Mouse (Mus musculus) embryo, embryonic 10 days (tissue): ENCODE measurements around the gene Fn3krp.

Source experiments
- DNase-seq: peaks from one replicate; pipeline ENCODE4 v3.0.0-alpha.2; 2015; ENCODE audit warnings: low spot score

Fn3krp gene

DNA sequence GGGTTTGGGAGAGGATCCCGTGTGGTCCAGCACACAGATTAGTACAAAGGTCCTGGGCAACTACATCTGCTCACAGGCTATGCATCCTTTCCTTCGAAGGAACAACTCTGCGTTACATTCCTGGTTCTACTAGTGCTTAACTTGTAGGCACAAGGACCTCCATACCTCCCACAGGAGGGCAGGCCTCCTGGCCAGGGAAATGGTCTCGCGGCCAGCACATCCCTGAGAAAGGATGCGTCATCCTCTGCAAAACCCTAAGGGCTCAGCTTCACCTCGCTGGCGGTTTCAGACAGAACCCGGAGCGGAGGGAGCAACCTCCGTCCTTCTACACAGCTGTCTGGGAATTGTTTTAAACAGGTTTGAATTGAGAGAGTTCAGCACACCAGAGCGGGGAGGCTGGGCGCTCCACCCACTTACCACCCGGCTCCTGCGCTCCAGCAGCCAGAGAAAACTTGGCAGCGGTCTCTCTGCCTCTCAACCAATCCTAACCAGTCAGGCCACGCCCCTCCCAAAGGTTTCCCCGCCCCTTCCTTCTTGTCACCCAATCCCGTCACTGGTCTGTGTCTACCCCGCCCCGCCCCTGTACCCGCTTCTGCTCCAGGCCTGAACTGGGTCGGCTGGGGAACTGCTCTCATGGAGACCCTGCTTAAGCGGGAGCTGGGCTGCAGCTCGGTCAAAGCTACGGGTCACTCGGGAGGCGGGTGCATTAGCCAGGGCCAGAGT lies at the start of gene Fn3krp:
Gene Fn3krp (plus strand): TSS at position 572 of the 723 bp plus-strand sequence.
- DNase-seq, result peak; percentile 99

DNA sequence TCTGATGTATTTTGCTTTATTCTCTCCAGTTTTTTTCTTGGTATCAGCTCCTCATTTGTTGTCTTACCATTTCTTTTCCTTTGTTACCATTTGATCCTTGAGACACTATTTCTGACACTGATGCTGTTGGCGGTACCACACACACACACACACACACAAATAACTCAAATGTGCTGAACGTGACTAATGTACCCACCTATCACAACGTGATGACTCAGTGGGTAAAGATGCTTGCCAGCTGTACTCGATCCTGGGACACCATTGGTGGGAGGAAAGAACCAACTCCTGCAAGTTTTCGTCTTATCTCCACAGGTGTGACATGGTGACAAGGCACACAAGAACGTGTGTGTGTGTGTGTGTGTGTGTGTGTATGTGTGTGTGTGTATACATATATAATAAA lies 47.9 kb upstream of the Fn3krp start:
- DNase-seq, result no peak

DNA sequence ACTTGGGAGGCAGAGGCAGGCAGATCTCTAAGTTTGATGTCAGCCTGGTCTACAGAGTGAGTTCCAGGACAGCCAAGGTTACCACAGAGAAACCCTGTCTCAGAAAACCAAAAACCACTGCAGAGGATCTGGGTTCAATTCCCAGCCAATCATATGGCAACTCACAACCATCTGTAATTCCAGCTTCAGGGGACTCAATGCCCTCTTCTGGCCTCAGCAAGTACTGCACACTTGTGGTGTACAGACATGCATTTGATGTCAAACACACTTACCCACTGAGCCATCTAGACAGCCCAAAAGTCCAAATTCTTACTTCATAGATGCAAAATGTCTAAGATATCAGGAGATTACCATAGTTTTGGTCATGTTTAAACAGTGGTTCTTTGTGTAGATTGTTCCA lies 42.6 kb upstream of the Fn3krp start:
- no peak for DNase-seq

DNA sequence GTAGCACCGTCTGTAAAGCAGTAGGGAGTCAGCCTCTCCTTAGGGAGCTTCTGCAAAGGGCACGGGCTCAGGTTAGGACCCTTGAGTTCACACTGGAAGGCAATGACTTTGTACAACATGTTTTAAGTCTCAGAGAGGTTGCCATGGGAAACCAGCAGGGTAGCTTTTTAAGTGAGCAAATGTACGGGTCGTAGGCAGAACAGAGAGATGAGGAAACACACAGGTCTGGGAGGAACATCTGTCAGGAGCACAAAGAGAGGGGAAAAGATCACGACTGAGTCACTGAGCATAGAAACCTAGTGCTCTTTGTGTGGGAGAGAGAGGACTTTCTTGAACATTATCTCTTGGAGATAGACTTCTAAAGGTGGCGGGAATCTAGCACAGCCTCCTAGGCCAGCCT lies 40.9 kb upstream of the Fn3krp start:
- peak; percentile 15 for DNase-seq

DNA sequence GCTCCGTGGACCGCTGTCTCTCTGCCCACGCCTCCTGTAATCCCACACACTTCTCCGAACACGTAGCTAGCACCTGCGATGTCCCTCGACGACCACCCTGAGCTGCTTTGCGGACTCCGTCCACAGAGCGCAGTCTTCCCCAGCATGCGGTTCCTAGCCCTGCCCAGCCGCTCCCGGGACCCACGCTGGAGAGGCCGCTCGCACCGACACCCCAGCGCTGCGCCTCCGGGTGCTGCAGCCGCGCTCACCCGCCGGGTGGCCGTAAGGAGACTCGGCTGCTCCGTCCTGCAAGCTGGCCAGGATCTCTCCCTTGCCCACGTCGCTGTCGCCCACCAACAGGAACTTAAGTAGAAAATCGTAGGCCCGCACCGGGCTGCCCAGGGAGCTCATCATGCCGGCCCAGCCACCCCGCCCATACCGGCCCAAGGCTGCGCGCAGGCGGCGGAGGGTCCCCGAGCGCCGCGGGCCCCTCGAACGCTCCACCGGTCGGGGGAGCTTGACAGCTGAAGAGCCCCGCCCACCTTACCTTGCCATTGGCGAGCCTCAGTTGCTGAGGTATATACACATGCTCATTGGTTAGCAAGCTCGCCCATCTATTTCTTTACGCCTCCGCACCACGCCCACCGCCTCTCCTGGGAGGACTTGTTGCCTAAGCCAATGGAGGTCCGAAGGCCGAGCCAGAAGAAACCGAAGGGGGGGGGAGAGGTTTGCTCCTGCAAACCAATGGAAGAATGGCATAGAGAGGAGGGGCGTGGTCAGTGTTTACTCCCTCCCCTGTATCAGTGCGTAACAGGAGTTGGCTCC lies 33.2 kb upstream of the Fn3krp start, which contains the start of gene Rab40b:
Gene Rab40b (minus strand): TSS at position 502 of the 804 bp plus-strand sequence.
- DNase-seq, result peak; percentile 99

DNA sequence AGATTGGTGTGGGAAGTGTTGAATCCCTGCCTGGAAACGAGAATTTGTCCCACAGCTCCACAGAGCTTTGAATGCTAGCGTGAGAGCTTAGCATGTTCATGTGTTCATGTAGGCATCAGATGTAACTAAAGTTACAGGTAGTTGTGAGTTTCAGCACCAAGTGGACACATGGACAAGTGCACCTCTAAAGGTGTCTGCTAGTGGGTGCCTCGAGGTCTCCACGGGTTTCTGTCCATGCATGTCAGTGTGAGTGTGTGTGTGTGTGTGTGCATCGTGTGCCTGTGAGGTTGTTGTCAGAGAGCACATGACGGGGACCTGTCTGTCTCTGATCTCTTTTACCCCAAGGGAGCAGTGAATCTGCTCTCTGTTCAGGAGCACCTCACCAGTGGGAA lies 32.7 kb upstream of the Fn3krp start:
- DNase-seq, result no peak

DNA sequence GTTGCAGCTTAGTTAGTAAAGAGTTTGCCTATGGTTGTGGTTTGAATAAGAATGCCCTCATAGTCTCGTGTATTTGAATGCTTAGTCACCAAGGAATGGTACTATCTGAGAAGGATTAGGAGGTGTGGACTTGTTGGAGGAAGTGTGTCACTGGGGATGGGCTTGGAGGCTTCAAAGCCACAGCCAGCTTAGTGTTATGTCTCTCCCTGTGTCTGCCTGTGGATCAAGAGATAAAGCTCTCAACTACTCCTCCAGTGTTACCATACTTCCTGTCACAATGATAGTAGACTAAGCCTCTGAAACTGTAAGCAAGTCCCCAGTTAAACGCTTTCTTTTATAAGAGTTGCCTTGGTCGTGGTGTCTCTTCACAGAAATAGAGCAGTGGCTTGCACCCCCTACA lies 30.4 kb upstream of the Fn3krp start:
- no peak for DNase-seq

DNA sequence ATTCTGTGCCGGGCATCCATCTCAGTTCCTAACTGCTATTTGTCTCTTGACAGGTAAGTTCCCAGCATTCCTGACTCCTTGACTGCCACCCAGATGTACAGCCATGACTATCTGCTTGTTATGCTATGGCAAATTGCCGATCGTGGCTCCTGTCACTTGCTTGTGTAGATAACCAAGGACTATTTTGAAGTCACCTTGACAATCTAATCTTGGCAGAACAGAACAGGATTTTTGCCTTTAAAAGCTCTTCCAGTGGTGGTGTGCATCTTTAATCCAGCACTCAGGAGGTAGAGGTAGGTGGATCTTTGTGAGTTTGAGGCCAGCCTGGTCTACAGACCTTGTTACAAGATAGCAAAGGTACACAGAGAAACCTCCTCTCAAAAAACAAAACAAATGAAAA lies 28.8 kb upstream of the Fn3krp start:
- no peak for DNase-seq

DNA sequence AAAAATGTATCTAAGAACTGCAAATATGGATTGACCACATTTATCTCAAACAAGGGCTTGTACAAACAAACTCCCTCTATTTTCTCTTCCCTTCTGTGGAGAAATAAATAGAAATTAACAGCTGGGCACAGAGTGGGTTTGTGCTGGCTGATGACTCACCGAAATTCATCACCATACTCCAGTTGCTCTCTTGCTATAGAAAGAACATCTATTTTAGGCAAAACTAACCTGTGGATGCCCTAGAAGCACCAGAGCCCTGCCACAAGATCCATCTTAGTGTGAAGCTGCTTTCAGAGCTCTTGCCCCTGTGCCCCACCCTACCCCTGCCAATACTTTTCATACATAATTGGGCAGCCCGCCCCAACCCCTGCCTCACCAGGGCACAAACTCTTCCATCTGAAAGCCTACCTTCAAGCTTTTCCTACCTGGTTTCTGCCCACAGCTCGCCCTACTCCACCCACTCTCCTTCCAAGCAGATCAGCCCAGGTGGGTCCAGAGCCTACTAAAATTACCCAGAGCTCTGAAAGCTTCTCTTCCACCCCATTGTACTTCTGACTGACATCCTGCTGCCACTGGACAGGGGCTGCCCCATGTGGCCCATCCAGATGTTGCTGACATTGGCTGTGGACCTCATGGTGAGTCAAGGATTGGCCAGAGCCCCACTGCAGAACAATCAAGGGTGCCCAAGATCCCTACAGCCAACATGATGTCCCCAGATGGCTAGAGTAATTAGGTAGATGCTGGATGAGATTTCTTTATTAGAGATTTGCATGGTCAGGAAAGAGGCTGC lies 13.6 kb upstream of the Fn3krp start:
- no peak for DNase-seq

DNA sequence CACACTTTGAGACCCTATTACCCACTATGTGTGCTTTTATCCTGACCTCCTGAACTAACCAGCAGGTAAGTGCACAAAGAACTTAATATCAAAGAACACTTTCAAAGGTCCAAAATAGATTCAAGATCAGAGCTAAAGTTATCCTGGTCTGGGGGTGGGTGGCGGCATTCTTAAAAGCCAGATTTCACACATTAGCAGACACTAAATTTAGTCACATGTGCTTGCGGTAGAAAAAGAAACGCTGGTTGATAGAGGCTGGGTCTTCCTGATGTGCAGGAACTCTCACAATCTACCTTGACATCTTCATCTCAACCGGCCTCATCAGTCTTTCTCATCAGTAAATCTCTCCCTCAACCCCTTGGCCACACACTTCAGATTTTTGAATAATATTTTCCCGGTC lies 6.4 kb upstream of the Fn3krp start:
- DNase-seq, result no peak

DNA sequence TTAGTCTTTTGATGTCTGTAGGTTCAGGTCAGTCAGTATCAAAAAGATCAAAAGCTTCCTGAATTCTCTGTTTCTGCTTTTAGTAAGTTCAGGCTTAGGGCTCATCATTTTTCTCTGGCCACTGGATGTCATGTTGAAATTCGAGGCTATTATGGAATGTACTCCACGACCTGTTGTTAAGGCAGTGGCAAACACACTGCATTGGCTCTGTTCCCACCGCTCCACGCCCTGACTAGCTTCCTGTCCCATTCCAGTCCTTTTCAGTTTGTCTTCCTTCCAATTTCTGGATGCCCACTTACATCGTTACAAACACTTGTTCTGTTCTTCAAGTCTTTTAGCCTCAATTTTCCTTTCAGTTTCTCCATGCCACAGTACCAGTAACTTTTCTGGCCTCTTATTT lies 5.8 kb upstream of the Fn3krp start:
- no peak for DNase-seq

DNA sequence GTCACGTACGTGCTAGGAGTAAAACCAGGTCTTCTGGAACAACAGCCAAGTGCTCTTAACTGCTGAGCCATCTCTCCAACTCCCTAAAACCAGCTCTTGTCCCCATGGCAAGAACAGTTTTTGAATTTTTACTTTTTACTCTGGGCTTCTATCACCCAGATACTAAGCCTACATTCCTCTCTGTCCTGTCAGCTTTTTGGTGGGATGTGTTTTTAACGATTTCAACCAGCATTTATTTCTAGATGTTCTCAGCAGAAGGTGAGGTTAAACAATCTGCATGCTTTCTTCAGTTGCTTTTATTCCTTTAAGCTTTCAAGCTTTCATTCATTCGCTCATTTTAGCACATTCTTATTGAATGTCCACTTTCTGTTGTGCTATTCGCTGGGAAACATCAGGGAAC lies 3.2 kb upstream of the Fn3krp start:
- no peak for DNase-seq

DNA sequence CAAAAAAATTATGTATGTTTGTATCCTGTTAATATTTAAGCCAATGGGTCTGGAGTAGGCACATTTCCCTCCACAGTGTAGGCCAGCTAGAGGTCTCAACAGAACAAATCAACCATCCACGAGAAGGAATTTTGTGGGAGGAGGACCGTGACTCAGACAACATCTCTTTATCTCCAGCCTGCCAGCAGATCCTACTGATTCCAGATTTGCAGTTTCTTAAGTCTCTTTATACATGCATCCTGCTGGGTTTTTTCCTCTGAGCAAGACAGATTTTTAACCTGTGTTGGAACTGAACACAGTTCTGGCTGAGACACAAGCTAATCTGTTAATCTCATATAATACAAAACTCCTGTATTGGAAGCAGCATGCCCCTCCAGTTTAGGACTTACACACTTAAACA lies 2.3 kb upstream of the Fn3krp start:
- no peak for DNase-seq

DNA sequence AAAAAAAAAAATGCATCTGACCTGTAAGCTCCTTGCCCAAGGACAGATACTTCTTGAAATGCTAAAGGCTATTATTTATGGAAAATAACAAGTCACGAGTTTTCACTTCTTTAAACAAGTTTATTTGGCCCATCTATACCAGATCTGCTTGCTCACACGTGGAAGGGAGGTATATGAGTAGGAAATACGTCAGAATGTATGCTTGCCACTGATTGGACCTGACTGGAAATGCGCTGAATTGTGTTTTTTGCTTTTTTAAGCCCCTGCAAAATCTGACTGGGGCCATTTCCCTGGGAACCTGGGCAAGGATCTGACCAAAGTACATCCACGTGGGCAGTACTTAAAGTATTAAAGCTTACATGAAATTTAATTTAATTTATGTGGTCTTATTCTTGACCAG lies 822 bp upstream of the Fn3krp start:
- DNase-seq, result no peak

DNA sequence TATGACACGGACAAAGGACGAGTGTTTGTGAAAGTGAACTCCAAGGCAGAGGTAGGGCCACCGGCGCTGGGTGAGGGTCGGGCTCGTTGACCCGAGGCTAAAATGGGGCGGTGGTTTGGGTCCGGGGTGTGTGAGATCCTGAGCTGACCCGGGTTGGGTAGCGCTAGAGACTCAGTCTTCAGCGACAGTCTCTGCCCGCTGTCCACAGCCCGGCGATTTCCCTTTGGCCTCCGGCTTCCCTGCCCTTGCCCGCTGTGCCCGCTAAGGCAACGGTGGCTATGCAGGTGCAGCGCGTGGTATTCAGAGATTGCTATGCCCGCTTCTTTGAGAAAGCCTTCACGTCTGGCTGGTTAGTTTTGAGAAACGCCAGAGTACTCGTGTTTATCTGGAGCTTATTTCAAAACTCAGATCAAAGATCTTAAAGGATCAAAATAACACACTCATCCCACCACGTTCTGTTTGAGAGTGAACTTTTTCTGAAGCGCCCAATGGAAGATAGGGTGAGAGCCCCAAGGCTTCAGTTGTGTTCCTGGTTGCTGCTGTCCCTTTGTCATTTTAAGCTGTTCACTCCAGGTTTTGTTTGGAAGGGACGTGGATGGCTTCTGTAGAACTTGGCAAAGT lies 462 bp downstream of the Fn3krp start:
- no peak for DNase-seq

DNA sequence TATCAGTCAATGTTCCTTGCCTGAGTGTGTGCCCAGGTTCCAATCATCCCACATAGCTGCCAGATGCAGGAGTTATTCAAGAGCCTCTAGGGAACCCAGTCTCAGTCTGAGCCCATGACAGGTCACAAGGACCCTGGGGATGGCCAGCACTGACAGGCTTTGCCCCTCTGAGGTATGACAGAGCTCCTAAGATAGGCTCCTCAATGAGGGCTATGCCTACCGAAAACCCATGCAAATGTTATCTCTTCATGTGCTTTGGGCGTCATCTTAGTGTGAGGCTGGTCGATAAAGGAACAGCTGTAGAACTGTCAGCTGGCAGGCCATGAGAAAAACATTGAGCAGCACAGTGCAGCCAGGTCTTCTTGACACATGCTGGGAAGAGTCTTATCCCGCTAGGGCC lies 12.2 kb downstream of the Fn3krp start:
- DNase-seq, result no peak

DNA sequence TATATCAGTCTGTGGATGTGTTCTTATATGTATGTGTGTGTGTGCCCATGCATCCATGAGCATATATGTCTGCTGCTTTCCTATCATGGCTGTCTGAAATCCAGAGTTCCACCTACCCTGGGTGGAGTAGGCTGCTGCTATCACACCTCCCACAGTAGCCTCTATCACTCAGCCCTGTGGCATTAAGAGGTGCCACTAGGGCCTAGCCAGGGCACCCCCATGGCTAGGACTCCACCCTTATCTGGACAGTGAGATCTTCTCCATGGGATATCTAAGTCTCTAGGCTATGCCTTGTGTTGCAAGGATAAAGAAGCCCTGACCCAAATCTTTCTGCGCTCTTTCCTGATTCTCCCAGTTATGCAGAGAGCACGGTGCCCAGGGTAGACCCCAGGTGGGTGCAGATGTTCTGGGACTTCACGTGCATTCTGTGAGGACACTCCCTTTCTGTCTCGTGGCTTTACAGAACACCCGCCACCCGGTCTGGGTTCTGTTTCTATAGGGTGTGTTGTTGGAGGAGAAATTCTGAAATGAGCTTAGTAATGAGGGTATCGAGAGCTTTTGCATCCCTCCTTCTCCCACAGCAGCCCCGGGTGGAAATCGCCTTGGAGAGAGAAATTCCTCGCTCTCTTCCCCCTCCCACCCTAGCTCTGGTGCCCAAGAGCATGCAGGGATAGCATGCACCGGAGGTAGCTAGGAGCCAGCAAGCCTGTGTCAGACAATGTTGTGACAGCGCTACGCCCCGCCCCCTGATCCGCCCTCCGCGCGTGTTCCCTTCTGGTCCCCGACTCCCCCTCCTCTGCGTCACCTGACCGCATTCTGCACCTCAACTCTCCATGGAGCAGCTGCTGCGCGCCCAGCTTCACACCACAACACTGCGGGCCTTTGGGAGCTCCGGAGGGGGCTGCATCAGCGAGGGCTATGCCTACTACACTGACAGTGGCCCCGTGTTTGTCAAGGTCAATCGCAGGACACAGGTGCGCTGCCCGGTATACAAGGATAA lies 13.3 kb downstream of the Fn3krp start, which contains the start of gene Fn3k:
Gene Fn3k (plus strand): TSS at position 758 of the 1,000 bp plus-strand sequence.
- DNase-seq, result peak; percentile 83

DNA sequence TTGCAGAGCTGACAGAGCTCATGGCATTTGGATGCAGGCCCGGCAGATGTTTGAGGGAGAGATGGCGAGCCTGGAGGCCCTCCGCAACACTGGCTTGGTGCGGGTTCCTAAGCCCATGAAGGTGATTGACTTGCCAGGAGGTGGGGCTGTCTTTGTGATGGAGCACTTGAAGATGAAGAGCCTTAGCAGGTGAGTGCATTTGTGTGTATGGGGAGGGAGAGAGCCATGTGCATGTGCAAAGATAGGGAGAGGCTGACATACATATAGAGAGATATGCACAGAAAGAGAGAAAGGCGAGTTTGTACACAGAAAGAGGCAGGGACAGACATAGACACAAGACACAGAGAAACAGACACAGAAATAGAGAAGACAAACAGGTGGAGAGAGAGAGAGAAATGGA lies 16.0 kb downstream of the Fn3krp start:
- no peak for DNase-seq

DNA sequence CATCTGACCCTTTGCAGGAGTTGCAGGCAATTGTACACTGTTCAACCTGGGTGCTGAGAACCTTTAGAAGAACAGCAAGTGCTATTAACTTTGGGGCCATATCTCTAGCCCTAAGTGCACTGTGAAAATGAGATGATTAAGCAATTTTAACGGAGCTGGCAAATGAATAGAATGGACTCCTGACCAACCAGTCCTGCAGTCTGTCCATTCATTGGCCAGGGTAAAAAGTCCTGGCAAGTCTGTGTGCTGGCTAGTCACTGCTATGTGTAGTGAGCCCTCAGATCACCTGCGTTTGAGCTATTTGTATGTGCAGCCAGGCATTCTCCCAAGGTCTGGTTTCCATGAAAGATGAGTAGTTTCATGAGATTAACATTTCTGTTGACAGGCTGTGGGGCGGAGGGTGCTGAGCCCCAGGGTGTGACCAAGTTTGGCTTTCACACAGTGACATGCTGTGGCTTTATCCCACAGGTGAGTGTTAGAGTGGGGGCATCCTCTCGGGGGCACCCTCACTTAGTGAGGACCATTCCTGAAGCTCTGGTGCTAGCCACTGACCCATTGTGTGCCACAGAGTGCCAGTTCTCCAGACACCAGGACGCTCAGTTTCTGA lies 18.6 kb downstream of the Fn3krp start:
- DNase-seq, result no peak

DNA sequence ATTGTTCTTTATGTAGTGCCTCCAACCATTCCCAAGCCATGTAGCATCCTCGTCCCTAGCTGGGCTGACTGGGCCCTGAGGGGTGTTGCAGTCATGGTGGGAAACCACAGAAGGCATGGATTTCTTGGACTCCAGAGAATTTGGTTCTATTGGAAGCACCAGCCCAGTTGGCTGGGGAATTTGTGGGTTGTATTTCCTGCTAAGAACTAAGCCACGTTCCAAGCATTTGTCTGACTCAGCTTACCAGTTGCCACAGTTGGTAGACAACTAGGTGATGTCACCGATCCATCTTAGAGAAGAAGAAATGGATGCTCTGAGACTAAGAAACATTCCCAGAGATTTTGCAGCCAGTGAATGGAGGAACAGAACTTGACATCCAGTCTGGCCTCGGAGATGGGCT lies 20.5 kb downstream of the Fn3krp start:
- DNase-seq, result no peak

DNA sequence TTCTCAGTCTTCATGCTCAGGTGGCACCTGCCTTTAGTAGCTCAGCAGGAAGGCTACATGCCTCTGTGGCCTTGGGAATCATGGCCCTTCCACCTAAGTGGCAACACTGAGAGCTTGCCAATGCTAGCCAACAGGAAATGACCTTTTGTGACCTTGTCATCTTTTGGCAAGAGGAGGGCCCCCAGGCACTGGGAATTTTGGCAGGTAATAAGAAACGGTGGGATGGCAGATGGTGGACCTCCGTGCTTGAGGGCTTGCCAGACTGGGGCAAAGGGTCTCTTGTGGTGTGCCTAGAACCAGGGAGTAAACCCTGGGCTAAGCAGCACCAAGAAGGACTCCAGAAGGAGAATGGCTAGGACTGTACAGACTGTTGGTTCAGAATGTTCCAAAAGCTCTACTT lies 20.9 kb downstream of the Fn3krp start:
- DNase-seq, result no peak
